Mouse (Mus musculus): ENCODE measurements at regions not wholly inside any gene's neighbourhood (a gene's known extent, or its start where the extent isn't known, plus 50 kb on each side); places are given as distances from the start of the nearest gene placed in this dataset.

GRCm38 (mm10) chrX:12888708-12889481, 127.0 kb upstream of the Med14 start:
- no peak for DNase-seq

- DNase-seq, result no peak
These were observed 126.3 kb upstream of the Med14 start for GRCm38 (mm10) chrX:12888010-12888707.

- DNase-seq, result no peak
These were observed 125.6 kb upstream of the Med14 start for GRCm38 (mm10) chrX:12887516-12887915.

- DNase-seq, result no peak
These were observed 124.5 kb upstream of the Med14 start for GRCm38 (mm10) chrX:12886160-12887048.

- DNase-seq, result no peak
These were observed 117.4 kb upstream of the Med14 start for GRCm38 (mm10) chrX:12879233-12879632.

- no peak for DNase-seq
These were observed 115.6 kb upstream of the Med14 start for GRCm38 (mm10) chrX:12877506-12877905.

GRCm38 (mm10) chrX:12873698-12874144, 111.8 kb upstream of the Med14 start:
- peak; percentile 73 for DNase-seq

GRCm38 (mm10) chrX:12873230-12873629, 111.4 kb upstream of the Med14 start:
- DNase-seq, result no peak

- DNase-seq, result no peak
These were observed 105.1 kb upstream of the Med14 start for GRCm38 (mm10) chrX:12866885-12867498.

GRCm38 (mm10) chrX:12866176-12866575, 104.3 kb upstream of the Med14 start:
- no peak for DNase-seq

- DNase-seq, result no peak
These were observed 98.3 kb upstream of the Med14 start for GRCm38 (mm10) chrX:12860168-12860567.

GRCm38 (mm10) chrX:12858757-12859156, 96.9 kb upstream of the Med14 start:
- no peak for DNase-seq

GRCm38 (mm10) chrX:12857881-12858755, 96.2 kb upstream of the Med14 start:
- peak; percentile 11 for DNase-seq

GRCm38 (mm10) chrX:12855425-12855824, 93.6 kb upstream of the Med14 start:
- DNase-seq, result no peak

GRCm38 (mm10) chrX:12851684-12852083, 89.8 kb upstream of the Med14 start:
- peak; percentile 23 for DNase-seq

GRCm38 (mm10) chrX:12844431-12844830, 82.6 kb upstream of the Med14 start:
- DNase-seq, result no peak

- DNase-seq, result no peak
These were observed 79.1 kb upstream of the Med14 start for GRCm38 (mm10) chrX:12841021-12841325.

- peak; percentile 23 for DNase-seq
These were observed 78.5 kb upstream of the Med14 start for GRCm38 (mm10) chrX:12840160-12841020.

GRCm38 (mm10) chrX:12839406-12840159, 77.7 kb upstream of the Med14 start:
- peak; percentile 19 for DNase-seq

- no peak for DNase-seq
These were observed 75.9 kb upstream of the Med14 start for GRCm38 (mm10) chrX:12837821-12838220.
